Mouse (Mus musculus): Measurements from ENCODE around the gene Mapk12.

DNA sequence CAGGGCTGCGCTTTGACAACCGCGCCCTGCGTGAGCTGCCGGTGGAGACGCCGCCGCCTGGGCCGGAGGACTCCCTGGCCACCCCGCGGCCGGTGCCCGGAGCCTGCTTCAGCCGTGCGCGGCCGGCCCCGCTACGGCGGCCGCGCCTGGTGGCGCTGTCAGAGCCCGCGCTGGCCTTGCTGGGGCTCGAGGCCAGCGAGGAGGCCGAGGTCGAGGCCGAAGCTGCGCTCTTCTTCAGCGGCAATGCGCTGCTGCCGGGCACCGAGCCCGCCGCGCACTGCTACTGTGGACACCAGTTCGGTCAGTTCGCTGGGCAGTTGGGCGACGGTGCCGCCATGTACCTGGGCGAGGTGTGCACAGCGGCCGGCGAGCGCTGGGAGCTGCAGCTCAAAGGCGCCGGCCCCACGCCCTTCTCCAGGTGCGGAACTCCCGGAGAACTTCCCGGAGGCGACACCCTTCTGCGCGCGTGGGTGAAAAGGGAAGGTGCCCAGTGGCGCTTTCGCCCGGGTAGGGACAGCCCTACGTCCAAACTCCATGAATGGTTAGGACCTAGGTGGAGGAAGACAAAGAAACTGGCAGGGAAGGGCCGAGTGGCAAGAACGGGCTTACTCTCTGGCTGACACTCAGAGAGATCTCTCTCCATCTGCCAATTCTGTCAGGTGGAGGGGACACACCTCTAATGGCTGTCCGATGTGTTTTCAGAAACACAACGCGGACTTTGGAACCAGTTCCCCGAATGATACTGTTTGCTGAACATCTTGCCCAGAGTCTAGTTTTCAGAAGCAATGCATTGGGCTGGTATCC lies 51.1 kb downstream of the Mapk12 start:
- TF ChIP-seq CTCF (IDR thresholded peaks at IDR 0.05; ENCODE audit: low read depth, low read length) (no peak), POLR2A (IDR thresholded peaks at IDR 0.05; ENCODE audit: extremely low read depth, insufficient read depth, low read length) (peak; percentile 44)

Measured in liver, adult 2 months (tissue).